8 mouse cellular contexts compared by ENCODE assay signal in the genomic region with DNA sequence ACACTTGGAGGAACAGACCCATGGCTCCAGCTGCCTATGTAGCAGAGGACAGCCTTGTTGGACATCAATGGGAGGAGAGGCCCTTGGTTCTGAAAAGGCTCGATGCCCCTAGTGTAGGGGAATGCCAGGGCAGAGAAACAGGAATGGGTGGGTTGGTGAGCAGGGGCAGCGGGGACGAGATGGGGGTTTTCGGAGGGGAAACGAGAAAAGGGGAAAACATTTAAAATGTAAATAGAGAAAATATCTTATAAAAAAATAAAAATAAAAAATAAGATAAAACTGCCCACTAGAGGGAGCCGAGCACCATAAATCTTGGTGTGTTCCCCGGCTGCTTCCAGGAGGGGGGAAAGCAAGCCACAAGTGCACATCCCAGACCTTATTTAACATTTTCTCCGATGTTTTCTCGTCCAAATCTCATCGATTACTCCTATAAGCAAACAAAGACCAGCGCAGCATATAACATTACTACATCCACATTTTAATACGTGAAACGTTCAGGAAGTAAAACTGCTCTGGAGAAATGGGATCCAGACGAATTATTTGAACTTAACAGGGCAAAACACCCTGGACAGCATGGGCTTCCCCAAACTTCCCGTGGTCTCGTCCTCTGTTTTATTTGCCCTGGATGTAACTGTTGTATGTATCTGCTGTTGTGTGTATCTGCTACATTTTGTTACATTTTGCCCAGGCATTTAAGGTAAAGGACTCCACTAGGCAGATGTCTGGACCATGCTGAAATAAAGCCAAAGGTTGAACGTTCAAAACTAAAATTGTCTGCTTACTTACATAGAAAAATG.
DNase-seq lines count a peak whose midpoint lies in the region; ATAC-seq and TF ChIP-seq lines count a peak whose summit lies in the region.

No protein-coding gene starts in this region.

- peak overlapping the region; percentile 37 for H3K4me2 ChIP-seq in embryonic facial prominence, embryonic 14.5 days (ENCODE audit: low read depth, low read length)
- peak overlapping the region; percentile 25 for H3K4me2 ChIP-seq in lung, postnatal 0 days (replicated peaks; ENCODE audit: low read depth, low read length)

- ATAC-seq in embryonic facial prominence, embryonic 14.5 days (ENCODE audit: low read depth) = peak; percentile 70; the same call in 1 of the 2 replicates
- no peak for ATAC-seq in lung, postnatal 0 days

- TF ChIP-seq CTCF in E14TG2a.4 (conservative IDR thresholded peaks at IDR 0.05; ENCODE audit: low read length) = peak; percentile 27; the same call in 1 of the 2 replicates
- peak; percentile 87 for TF ChIP-seq CTCF in layer of hippocampus, adult 2 months (conservative IDR thresholded peaks at IDR 0.05)
- TF ChIP-seq CTCF in lung, postnatal 0 days (IDR thresholded peaks at IDR 0.05) = peak; percentile 62

- no peak overlapping the region for H3K9ac ChIP-seq in embryonic facial prominence, embryonic 14.5 days (ENCODE audit: low read depth, low read length)
- no peak overlapping the region for H3K9ac ChIP-seq in lung, postnatal 0 days (replicated peaks; ENCODE audit: low read depth)

- TF ChIP-seq EP300 in lung, postnatal 0 days (IDR thresholded peaks at IDR 0.05) = no peak

- H3K27ac ChIP-seq in embryonic facial prominence, embryonic 14.5 days (replicated peaks; ENCODE audit: low read depth, low read length) = no peak overlapping the region
- H3K27ac ChIP-seq in layer of hippocampus, adult 2 months = no peak overlapping the region
- H3K27ac ChIP-seq in lung, postnatal 0 days (ENCODE audit: low read length) = no peak overlapping the region

- 15% methylated on average over 17 of the region's 17 CpGs for WGBS in embryonic facial prominence, embryonic 14.5 days
- WGBS in lung, postnatal 0 days = 14% methylated on average over 17 of the region's 17 CpGs

- H3K4me3 ChIP-seq in E14TG2a.4 (replicated peaks; ENCODE audit: low read length) = no peak overlapping the region
- peak overlapping the region; percentile 14 for H3K4me3 ChIP-seq in embryonic facial prominence, embryonic 14.5 days (ENCODE audit: low read depth, low read length)
- H3K4me3 ChIP-seq in layer of hippocampus, adult 2 months = peak overlapping the region; percentile 43
- peak overlapping the region; percentile 0; the same call in 1 of the 2 replicates for H3K4me3 ChIP-seq in lung, postnatal 0 days (ENCODE audit: low read depth, low read length)

- intact Hi-C loops in heart, postnatal 10 days (cut with DNase I) = loop anchor here (1.0 to 10.0 kb wide), 5 partner anchors 361 to 868 kb away; no protein-coding TSS in a partner anchor

- no peaks in the 10 kb centered on the region for H3K9me3 ChIP-seq in E14TG2a.4 (ENCODE audit: low read length)
- H3K9me3 ChIP-seq in embryonic facial prominence, embryonic 14.5 days (ENCODE audit: control insufficient read depth, low read length) = no peaks in the 10 kb centered on the region
- no peaks in the 10 kb centered on the region for H3K9me3 ChIP-seq in lung, postnatal 0 days (ENCODE audit: low read length)

- H3K27me3 ChIP-seq in E14TG2a.4 (ENCODE audit: insufficient read depth, low read length) = no peaks in the 10 kb centered on the region
- H3K27me3 ChIP-seq in embryonic facial prominence, embryonic 14.5 days (replicated peaks; ENCODE audit: control insufficient read depth, insufficient read depth, low read length) = no peaks in the 10 kb centered on the region
- no peaks in the 10 kb centered on the region for H3K27me3 ChIP-seq in lung, postnatal 0 days (replicated peaks; ENCODE audit: insufficient read depth, low read length)

- no peaks in the 10 kb centered on the region for H3K36me3 ChIP-seq in E14TG2a.4 (ENCODE audit: insufficient read depth, low read length)
- H3K36me3 ChIP-seq in embryonic facial prominence, embryonic 14.5 days (ENCODE audit: control insufficient read depth, insufficient read depth, low read length) = no peaks in the 10 kb centered on the region
- H3K36me3 ChIP-seq in lung, postnatal 0 days (ENCODE audit: insufficient read depth, low read length) = no peaks in the 10 kb centered on the region

- DNase-seq in adrenal gland, postnatal 10 days = peak; percentile 41
- DNase-seq in embryonic facial prominence, embryonic 14.5 days (ENCODE audit: low spot score) = peak; percentile 84
- DNase-seq in heart, postnatal 10 days = peak; percentile 43 to 55
- DNase-seq in layer of hippocampus, adult 2 months (ENCODE audit: low spot score in 2 of 2) = peak; percentile 15 to 52
- peak; percentile 78 for DNase-seq in lung, postnatal 0 days (ENCODE audit: low spot score)
- peak; percentile 45 to 47 for DNase-seq in right cerebral cortex, postnatal 10 days (ENCODE audit: low spot score in 2 of 2)
- DNase-seq in natural killer cell, adult 2 months (ENCODE audit: low spot score in 2 of 2) = no peak

- H3K4me1 ChIP-seq in E14TG2a.4 (replicated peaks; ENCODE audit: low read depth, low read length) = no peaks in the 10 kb centered on the region
- H3K4me1 ChIP-seq in embryonic facial prominence, embryonic 14.5 days (ENCODE audit: control insufficient read depth, insufficient read depth, low read length) = 0 out of 2 replicates have a peak, but pooled peaks cover 4% of the 10 kb centered on the region
- no peaks in the 10 kb centered on the region for H3K4me1 ChIP-seq in lung, postnatal 0 days (ENCODE audit: insufficient read depth, low read depth, low read length)

Comparison
In these comparisons a context has a peak if more than half of its experiments do, and no peak if none do; other contexts are left out.
1. CTCF ChIP-seq: peak in every context shown above with its lines; median percentile 87 in layer of hippocampus, adult 2 months; 62 in lung, postnatal 0 days; 27 in E14TG2a.4.
2. DNase-seq: peak in adrenal gland, postnatal 10 days (single experiment), embryonic facial prominence, embryonic 14.5 days (single experiment), heart, postnatal 10 days (2 of 2), layer of hippocampus, adult 2 months (2 of 2), lung, postnatal 0 days (single experiment) and right cerebral cortex, postnatal 10 days (2 of 2); none in natural killer cell, adult 2 months (0 of 2).